Mouse (Mus musculus) ES-Bruce4 (cell line): ENCODE results near the gene Ctnnd2. TPM values are rescaled to one million over a fixed set of nuclear protein-coding genes. Genes with fewer than 3 reads are reported as not detected.

Source experiments
- H3K27ac ChIP-seq: 2 replicates; pipeline ENCODE4 v1.5.1; 2012; ENCODE audit warnings: low read length, inconsistent platforms; ENCODE audit not compliant: insufficient read depth
- H3K27me3 ChIP-seq: 2 replicates; pipeline ENCODE4 v1.6.1; 2012; ENCODE audit warnings: mild to moderate bottlenecking, low read length, inconsistent platforms; ENCODE audit not compliant: control insufficient read depth, poor library complexity, insufficient read depth, severe bottlenecking
- H3K36me3 ChIP-seq: 2 replicates; pipeline ENCODE4 v1.6.1; 2012; ENCODE audit warnings: inconsistent platforms, mild to moderate bottlenecking, low read length, moderate library complexity; ENCODE audit not compliant: control insufficient read depth, poor library complexity, insufficient read depth, severe bottlenecking
- H3K4me1 ChIP-seq: one replicate; pipeline ENCODE4 v1.8.1; 2011; ENCODE audit warnings: low read length; ENCODE audit not compliant: control insufficient read depth, insufficient read depth
- H3K4me3 ChIP-seq: 2 replicates; pipeline ENCODE4 v1.5.1; 2011; ENCODE audit warnings: low read depth, mild to moderate bottlenecking, low read length
- H3K9ac ChIP-seq: 2 replicates; pipeline ENCODE4 v1.6.1; 2012; ENCODE audit warnings: low read depth, mild to moderate bottlenecking, inconsistent platforms; ENCODE audit not compliant: poor library complexity, severe bottlenecking
- H3K9me3 ChIP-seq: replicated peaks from 2 replicates; pipeline ENCODE4 v1.6.1; 2012; ENCODE audit warnings: mild to moderate bottlenecking, low read length, inconsistent platforms; ENCODE audit not compliant: control insufficient read depth, poor library complexity, insufficient read depth, severe bottlenecking
- CTCF ChIP-seq: IDR thresholded peaks from one replicate; pipeline ENCODE4 v1.8.1; 2011; ENCODE audit warnings: low read depth, low read length
- EP300 ChIP-seq: IDR thresholded peaks from 2 replicates; pipeline ENCODE4 v1.6.1; 2011; ENCODE audit warnings: low read depth, low read length; ENCODE audit not compliant: insufficient read depth
- POLR2A ChIP-seq: IDR thresholded peaks from one replicate; pipeline ENCODE4 v1.8.1; 2011; ENCODE audit warnings: low read length; ENCODE audit not compliant: insufficient read depth
- polyA plus RNA-seq: library from polyadenylated mRNA; stranded (reverse); fragments of >200 nt; gene quantifications from 2 replicates; pipeline ENCODE4 v1.2.4, GENCODE M21; 2011; ENCODE audit warnings: low read depth; ENCODE audit not compliant: missing spikeins, insufficient read depth, insufficient read length

Ctnnd2 gene
- polyA plus RNA-seq, 1 experiment: 2.4 TPM

- Histone ChIP-seq H3K36me3 (no peaks in the 10 kb centered on the region), H3K4me3 (no peak overlapping the region), H3K9me3 (no peaks in the 10 kb centered on the region), H3K9ac (no peak overlapping the region), H3K27ac (no peak overlapping the region), H3K4me1 (no peaks in the 10 kb centered on the region), H3K27me3 (no peaks in the 10 kb centered on the region)
- TF ChIP-seq EP300 (no peak), CTCF (no peak)
Measured at GRCm38 (mm10) chr15:30564594-30564993, 392.2 kb downstream of the Ctnnd2 start.

GRCm38 (mm10) chr15:30570254-30570800 lies 397.9 kb downstream of the Ctnnd2 start:
- Histone ChIP-seq H3K27ac (no peak overlapping the region), H3K36me3 (no peaks in the 10 kb centered on the region), H3K27me3 (no peaks in the 10 kb centered on the region), H3K4me3 (no peak overlapping the region), H3K9ac (no peak overlapping the region), H3K4me1 (no peaks in the 10 kb centered on the region), H3K9me3 (no peaks in the 10 kb centered on the region)
- TF ChIP-seq POLR2A: no peak
- TF ChIP-seq EP300: no peak
- TF ChIP-seq CTCF: no peak

GRCm38 (mm10) chr15:30587446-30587845 lies 415.1 kb downstream of the Ctnnd2 start:
- H3K4me1 ChIP-seq: no peaks in the 10 kb centered on the region
- no peak overlapping the region for H3K9ac ChIP-seq
- H3K9me3 ChIP-seq: no peaks in the 10 kb centered on the region
- no peak overlapping the region for H3K27ac ChIP-seq
- H3K4me3 ChIP-seq: no peak overlapping the region
- H3K36me3 ChIP-seq: no peaks in the 10 kb centered on the region
- no peaks in the 10 kb centered on the region for H3K27me3 ChIP-seq
- no peak for TF ChIP-seq EP300
- TF ChIP-seq CTCF: no peak
- no peak for TF ChIP-seq POLR2A

- Histone ChIP-seq H3K4me3 (no peak overlapping the region), H3K9ac (no peak overlapping the region), H3K27me3 (no peaks in the 10 kb centered on the region), H3K9me3 (no peaks in the 10 kb centered on the region), H3K36me3 (no peaks in the 10 kb centered on the region), H3K27ac (no peak overlapping the region), H3K4me1 (no peaks in the 10 kb centered on the region)
- TF ChIP-seq EP300: no peak
- TF ChIP-seq POLR2A: no peak
- no peak for TF ChIP-seq CTCF
Measured at GRCm38 (mm10) chr15:30590865-30591264, 418.5 kb downstream of the Ctnnd2 start.

- TF ChIP-seq POLR2A (no peak), EP300 (no peak), CTCF (no peak)
- Histone ChIP-seq H3K27me3 (no peaks in the 10 kb centered on the region), H3K27ac (no peak overlapping the region), H3K9me3 (no peaks in the 10 kb centered on the region), H3K9ac (no peak overlapping the region), H3K4me1 (no peaks in the 10 kb centered on the region), H3K36me3 (no peaks in the 10 kb centered on the region), H3K4me3 (no peak overlapping the region)
Measured at GRCm38 (mm10) chr15:30595507-30595906, 423.1 kb downstream of the Ctnnd2 start.

GRCm38 (mm10) chr15:30610613-30611012 lies 438.2 kb downstream of the Ctnnd2 start:
- TF ChIP-seq CTCF (no peak), POLR2A (no peak), EP300 (no peak)
- Histone ChIP-seq H3K4me1 (no peaks in the 10 kb centered on the region), H3K9ac (no peak overlapping the region), H3K36me3 (no peaks in the 10 kb centered on the region), H3K4me3 (no peak overlapping the region), H3K27ac (no peak overlapping the region), H3K27me3 (no peaks in the 10 kb centered on the region), H3K9me3 (no peaks in the 10 kb centered on the region)
